Mouse (Mus musculus) thymus, postnatal 10 days (tissue): ENCODE data around the gene Il1r2.

Experiments
- DNase-seq, 2 experiments: peaks; one replicate each; pipeline ENCODE4 v3.0.0; 2021; ENCODE audit warnings: low spot score in 2 of 2

Il1r2 gene

DNA sequence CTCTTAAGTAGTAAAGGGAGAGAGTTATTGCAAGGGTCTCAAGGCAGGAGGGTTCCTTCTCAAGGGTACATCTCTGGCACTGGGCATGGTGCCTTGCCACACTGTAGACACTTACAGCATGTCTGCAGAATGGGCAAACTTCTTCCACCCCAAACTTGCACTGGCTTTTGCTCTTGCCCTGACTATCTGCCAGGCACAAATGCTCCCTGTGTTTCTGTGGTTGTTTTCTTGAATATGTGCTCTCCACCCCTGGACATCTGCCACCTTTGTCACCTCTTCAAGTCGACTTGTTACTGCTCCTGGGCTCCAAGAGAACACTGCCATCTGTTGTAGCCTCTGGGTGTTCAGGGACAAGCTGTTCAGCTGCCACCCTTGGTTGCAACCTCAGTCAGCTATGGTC, 57.8 kb downstream of the Il1r2 start:
- no peak for DNase-seq

DNA sequence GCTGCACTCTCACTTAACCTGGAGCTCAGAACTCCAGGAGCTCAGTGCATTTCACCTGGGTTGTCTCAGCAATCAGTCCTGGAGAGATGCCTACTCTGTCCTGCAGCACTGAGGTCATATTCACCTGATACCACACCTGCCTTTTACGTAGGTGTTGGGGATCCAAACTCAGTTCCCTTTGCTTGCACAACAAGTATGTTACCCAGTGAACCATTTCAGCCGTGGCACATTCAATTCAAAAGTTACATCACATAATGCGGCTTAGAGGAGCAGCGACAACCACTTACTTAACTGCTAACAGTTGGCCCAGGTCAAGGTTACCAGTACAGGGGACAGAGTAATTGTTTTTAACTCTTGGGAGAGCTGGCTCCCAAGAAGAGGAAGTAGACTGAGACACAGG, 58.8 kb downstream of the Il1r2 start:
- no peak for DNase-seq

DNA sequence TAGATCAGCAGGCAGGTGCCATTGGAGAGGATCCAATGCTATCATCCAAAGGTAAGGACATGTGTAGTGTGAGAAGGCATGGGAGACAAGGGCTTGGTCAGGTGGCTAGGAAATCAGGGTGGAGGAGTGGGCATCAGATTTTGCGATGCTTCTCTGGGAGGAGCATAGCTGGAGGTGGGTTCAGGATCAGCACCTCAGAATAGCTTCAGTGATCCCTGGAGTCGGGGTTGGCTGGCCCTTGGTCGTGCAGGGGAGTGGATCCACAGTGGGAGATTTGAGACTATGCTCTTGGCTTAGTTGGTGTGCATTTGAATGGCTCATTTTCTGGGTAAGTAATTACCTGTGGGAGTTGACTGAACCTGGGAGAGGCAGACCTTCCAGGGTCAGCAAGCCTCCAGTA, 59.7 kb downstream of the Il1r2 start:
- DNase-seq = no peak

- DNase-seq = no peak
Measured at GRCm38 (mm10) chr1:40139798-40140532, 66.1 kb downstream of the Il1r2 start.

DNA sequence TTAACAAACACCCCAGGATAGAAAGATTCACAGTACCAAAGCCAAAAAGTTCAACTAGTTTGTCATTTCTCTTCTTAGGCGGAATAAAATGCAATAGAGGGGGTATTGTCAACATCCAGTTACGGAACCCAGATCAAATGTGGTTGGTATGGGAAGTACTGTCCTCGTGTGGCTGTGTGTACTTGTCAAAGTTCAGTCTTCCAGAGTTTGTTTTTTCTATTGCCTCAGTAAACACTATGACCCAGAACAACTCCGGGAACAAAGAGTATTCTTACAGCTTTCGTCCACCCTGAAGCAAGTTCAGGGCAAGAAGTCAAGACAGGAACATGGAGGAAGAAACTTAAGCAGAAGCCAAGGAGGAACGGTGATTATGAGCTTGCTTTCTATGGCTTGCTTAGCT, 82.2 kb downstream of the Il1r2 start:
- DNase-seq = no peak

DNA sequence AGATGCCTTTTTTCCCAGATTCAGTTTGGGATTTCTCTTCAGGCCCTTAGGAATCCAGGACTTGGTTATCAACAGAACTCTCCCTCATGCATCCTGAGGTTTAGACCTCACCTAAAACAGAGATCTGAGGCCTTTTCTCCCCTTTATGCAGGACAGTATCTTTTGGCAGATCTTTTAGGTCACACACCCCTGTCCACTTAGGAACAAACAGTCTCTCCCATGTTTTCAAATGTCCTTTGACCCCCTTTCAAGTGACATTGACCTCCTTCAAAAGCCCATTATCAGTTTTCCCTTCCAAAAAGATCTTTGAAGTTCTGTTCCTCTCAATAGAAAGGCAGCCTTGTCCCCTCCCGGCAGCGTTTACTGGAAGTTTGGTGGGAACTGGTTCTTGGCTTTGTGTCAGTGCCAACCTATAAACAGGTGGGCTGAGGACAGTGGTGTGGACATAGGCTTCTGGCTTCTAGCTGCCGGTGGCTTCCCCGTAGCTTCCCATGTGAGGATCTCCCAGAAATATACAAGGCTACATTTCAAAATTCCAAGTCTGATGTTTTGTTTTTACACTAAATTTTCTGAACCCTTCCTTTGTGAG, 89.5 kb downstream of the Il1r2 start:
- DNase-seq = no peak

- DNase-seq = no peak
Measured at GRCm38 (mm10) chr1:40164331-40164730, 90.5 kb downstream of the Il1r2 start.

- DNase-seq = no peak
Measured at GRCm38 (mm10) chr1:40167585-40167984, 93.7 kb downstream of the Il1r2 start.

DNA sequence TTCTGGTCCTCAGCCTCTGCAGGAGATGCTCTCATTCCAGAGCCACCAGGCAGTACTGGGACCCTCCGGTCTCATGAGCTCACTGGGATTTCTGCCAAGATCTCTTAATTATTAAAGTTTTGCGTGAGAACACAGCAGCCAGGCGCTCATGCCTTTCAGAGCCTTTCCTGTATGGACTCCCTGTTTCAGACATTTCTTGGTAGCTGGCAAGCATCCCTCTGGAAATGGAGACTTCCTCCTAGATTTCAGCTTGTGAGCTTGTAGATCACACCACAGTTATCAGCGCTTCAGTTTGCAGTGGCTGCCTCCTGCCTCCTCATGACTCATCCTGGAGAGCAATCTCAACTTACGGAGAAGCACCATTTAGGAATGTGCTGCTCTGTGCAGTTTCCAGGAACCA, 98.0 kb downstream of the Il1r2 start:
- DNase-seq = no peak

GRCm38 (mm10) chr1:40174146-40174545, 100.3 kb downstream of the Il1r2 start:
- no peak for DNase-seq
